Mouse (Mus musculus) kidney, adult 9 months (tissue): ENCODE results near the gene Qrich2.
A peak's percentile ranks its signal among the peaks of the same experiment; 100 is the strongest.
"Not testable (repeated sequence)": the region's sequence is repeated elsewhere in the genome, so short reads cannot be mapped to it uniquely, and the experiment has no call there.

Source experiments
- DNase-seq: peaks from one replicate; pipeline ENCODE4 v3.0.0; 2022

The Qrich2 gene

GRCm38 (mm10) chr11:116488693-116489375, 22.8 kb upstream of the Qrich2 start:
- no peak for DNase-seq

DNA sequence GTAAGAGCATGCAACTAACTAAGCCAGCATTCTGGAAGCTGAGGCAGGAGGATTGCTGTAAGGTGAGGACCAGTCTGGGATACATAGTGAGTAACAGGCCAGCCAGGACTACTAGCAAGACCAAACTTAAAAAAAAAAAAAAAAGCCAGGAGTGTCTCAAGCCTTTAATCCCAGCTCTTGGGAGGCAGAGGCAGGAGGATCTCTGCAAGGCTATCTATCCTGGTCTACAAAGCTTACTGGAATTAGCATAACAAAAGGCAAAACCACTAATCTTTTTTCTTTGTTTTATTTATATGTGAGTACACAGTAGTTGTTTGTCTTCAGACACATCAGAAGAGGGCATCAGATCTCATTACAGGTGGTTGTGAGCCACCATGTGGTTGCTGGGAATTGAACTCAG, 22.2 kb upstream of the Qrich2 start:
- no peak for DNase-seq

- peak; percentile 56 for DNase-seq
Measured at GRCm38 (mm10) chr11:116484261-116484660, 18.2 kb upstream of the Qrich2 start.

GRCm38 (mm10) chr11:116481776-116482175, 15.7 kb upstream of the Qrich2 start:
- DNase-seq = no peak

GRCm38 (mm10) chr11:116480975-116481374, 14.9 kb upstream of the Qrich2 start:
- DNase-seq = no peak

- no peak for DNase-seq
Measured at GRCm38 (mm10) chr11:116479832-116480231, 13.8 kb upstream of the Qrich2 start.

GRCm38 (mm10) chr11:116478978-116479377, 12.9 kb upstream of the Qrich2 start:
- no peak for DNase-seq

DNA sequence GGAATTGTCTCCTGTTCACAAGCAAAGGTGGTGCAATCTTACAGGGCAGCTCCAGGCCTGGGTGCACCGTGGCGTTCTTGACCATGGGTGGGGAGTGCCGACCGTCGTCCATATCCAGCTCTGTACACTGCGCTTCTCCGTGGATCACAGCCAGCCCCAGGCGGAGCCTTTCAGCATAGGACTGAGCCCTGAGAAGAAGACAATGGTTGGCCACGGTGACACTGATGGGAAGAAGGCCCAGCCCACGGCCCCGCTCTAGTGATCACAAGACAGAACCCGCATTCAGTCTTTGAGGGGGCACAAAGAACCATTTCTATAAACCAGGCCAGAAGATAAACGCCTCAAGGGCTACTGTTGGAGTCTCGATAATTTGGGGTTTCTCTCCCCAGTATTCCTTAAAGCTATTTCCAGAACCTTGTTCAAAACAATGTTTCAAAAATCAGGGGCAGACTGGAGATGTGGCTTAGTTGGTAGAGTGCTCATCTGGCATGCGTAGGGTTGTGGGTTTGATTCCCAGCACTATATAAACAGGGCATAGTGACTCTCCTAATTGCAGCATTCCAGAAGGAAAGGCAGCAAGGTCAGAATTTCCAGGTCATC, 11.2 kb upstream of the Qrich2 start:
- DNase-seq = no peak

DNA sequence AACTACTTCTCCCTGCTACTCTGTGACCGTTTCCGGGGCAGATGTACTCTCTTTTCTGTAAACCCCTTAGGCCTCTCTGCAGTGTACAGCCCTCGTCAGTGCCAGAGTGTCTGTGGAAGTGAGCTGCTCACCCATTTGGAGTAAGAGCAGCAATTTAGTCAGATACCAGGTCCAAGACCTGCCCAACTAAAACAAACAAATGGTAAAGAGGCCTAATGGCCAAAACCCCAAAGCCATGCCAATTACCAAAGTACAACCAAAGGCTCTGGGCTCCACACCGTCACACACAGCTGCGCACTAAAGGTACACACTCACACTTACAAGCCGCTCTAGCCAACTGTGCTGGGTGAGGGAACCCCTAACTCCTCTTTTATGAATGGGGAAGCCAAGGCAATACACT, 10.7 kb upstream of the Qrich2 start:
- DNase-seq = no peak

DNA sequence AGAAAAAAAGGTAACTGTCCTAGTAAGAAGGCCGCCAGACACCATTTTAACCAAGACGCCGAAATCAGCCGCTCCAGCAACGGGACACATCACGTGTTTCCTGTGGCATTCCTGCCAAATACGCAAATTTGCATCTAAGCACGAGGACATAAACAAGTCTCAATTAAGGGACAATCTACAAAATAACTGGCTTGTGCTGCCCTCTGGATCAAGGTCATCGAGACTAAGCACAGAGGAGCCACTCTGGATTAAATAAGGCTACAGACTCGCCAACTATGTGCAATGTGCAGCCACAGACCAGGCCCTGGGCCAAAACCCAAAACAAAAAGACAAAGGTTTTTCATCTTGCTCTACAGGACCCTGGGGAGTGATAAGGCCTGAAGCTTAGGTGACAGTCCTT, 10.0 kb upstream of the Qrich2 start:
- peak; percentile 76 for DNase-seq

DNA sequence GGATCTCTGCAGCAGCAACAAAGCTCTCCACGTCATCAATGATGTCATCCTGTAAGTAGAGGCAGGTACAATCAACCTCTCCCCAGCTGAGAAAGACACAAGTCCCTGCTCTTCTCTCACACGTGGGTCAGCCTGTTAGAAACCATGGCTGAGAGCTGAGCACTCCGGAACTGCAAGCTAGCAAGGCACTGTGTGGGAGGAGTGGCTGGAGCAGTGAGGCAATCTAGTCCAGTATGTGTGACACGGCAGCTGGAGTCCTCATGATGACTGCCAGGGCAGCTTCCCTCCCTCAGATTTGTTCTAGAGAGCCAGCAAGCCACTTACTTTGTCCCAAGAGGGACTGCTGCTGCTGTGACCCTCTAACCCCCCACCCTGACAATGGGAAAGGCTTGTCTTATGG, 6.2 kb upstream of the Qrich2 start:
- no peak for DNase-seq

- no peak for DNase-seq
Measured at GRCm38 (mm10) chr11:116470896-116471295, 4.9 kb upstream of the Qrich2 start.

GRCm38 (mm10) chr11:116470249-116470648, 4.2 kb upstream of the Qrich2 start:
- peak; percentile 64 for DNase-seq

DNA sequence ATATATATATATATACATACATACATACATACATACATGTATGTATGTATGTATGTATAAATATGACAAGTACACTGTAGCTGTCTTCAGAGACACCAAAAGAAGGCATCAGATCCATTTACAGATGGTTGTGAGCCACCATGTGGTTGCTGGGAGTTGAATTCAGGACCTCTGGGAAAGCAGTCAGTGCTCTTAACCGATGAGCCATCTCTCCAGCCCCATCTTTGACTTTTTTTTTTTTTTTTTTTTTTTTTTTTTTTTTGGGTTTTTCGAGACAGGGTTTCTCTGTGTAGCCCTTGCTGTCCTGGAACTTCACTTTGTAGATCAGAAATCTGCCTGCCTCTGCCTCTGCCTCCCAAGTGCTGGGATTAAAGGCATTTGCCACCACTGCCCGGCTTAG, 2.3 kb upstream of the Qrich2 start:
- DNase-seq = not testable (repeated sequence)

DNA sequence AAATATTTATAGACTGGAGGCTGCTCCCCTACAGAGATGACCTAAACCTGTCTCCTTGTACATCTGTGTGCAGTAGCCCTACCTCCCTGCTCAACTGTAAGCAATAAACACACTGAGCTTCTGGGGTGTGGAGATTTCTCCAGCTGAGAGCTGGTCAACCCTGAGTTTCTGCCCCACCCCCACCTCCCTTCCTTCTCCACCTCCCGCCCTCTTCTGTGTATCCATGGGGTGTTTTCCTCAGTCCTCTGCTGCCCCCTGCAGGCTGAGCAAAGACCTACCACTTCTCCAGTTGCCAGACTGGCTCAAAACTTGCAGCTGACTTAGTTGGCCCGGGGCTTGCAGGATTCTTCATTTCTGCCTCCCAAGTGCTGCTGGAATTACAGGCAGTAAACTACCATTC, 2.2 kb downstream of the Qrich2 start:
- peak; percentile 89 for DNase-seq

GRCm38 (mm10) chr11:116463338-116463737, 2.7 kb downstream of the Qrich2 start:
- DNase-seq = no peak

DNA sequence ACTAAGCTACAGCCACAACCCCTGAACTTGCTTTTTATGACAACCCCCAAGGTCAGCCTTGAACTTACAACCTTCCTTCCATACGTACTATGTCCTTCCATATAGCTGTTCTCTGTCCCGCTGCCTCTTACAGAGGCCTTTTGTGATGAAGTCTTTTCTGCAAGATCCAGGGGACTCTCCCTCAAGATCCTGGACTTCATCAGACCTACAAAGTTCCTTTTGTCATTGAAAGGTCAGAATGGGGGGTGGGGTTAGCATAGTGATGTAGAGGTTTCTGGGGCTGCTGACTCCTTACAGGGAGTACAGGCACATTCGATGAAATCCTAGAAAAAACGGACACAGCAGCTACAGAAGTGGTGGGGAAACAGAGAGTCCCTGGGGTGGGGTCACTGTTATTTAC, 6.3 kb downstream of the Qrich2 start:
- no peak for DNase-seq

DNA sequence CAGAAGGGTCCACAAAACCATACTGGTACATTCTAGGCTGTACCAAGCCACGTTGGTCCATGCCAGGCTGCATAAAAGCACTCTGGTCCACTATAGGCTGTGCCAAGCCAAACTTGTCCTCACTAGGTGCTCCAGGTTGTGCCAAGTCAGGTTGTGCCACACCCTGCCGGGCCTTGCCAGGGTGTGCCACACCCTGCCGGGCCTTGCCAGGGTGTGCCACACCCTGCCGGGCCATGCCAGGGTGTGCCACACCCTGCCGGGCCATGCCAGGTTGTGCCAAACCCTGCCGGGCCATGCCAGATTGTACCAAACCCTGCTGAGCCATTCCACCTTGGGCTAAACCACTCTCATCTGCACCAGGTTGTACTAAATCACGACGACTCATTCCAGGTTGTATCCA, 9.8 kb downstream of the Qrich2 start:
- DNase-seq = no peak

- no peak for DNase-seq
Measured at GRCm38 (mm10) chr11:116453889-116454288, 12.2 kb downstream of the Qrich2 start.

DNA sequence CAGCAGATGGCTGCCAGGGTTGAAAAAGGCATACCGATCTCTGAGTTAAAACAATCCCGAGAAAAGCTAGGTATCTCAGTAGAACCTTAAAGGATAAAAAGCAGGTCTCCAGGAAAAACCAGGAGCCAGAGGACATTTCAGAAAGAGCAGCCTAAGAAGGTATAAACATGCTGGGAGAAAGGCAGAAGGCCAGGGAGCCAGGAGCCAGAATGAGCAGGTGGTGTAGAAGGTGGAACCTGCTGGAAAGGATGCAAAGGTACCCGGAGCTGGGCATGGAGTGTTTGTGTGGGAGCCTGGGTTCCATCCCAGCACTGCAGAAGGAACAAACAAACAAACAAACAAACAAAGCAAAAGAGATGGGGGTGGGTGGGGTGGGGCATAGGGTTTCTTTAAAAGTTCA, 16.7 kb downstream of the Qrich2 start:
- DNase-seq = no peak

DNA sequence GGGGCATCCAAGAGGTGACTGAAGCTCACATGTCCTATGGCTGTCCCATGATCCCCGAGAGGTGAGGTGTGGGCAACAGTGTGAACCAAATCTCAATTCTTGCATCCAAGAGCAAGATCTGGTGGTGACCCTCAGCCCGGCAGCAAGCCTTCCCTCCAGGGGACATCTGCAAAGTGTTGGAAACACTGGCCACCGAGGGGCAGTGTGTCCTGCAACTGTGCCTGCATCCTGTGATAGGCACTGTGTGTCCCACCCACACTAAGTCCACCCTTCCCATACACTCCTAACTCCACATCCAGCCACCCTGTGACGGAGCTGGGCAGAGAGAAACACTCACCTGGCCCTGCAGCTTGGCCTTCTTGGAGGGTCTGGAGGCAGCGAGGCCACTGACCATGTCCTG, 18.2 kb downstream of the Qrich2 start:
- no peak for DNase-seq

DNA sequence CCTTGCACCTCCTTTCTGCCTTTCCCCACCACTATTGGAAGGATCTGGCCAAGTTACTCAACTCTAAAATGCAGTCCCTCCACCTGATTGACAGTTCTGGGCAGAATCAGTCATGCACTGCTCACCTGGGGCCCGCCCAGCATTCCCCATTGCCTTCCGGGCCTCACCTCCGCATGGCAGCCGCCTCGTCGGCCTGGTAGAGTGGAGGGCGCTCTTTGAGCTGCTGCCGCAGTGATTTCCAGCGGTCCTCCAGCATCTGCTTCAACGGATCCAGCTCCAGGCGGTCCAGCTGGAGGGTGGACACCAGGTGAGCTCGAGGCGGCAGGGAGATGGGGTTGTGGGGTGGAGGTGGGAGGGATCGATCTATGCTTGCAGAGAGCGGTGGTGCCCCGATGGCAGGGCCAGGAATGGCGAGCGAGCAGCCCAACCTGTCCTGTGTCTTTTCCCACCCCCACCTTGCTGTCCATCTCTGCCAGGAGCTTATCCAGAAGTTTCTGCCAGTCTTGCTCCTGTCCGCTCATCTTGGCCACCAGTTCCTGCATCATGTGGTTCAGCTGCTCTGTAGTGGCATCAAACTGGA, 19.6 kb downstream of the Qrich2 start:
- no peak for DNase-seq

DNA sequence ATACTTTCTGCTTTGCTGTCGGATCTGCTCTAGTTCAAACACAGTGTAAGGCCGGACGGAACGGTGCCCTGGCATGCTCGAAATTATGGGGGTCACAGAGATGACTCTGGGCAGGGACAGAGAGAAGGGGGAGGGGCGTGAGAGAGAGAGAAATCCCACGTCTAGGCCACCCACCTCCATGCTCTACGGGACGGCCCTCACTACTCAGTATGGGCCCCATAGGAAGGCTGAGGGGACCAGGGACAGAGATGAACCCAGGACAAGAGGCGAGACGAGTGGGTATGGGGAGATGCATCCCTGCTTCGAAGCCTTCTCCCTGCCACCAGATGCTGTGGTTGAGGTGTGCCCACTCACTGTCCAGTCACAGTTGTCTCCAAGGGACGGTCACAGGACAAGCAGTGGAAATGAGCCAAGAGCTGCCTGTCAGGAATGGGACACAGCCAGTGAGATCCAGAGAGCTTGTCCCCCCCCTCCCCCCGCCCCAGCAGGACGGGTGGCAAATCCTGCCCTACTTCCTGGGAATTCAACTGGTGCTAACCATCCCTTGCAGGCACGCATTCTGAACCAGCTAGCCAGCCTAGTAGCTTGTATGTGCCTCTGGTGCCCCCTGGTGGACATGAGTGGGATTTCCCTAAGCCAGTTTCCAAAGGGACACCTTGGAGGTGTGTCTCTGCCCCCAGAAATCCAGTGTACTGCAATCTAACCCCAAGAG, 20.3 kb downstream of the Qrich2 start:
- peak; percentile 95 for DNase-seq

GRCm38 (mm10) chr11:116443935-116444334, 22.1 kb downstream of the Qrich2 start:
- no peak for DNase-seq
